ENCODE assay signal across 14 mouse cellular contexts in the genomic region with DNA sequence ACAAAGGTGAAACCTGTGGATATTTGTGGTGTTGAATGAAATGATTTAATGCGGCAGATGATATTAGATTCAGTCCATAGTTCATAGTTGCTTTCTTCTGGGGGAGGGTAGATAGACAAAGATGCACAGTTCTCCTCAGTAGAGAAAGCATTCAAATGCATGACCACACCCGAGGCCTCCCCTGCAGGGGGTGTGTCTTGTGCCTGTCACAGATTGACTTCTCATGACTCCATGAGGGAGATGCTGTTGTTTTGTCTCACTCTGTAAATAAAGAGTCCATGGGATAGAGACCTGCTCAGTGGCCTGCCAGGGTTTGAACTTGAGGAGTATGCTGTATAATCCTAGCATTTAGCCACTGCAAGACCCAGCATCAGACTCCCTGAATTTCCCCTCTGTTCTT.
"Had no signal": no experiment of that assay in that cellular context is flagged by ENCODE, and none has a peak within 500 bp of the region (broad histone marks: within the 10 kb centered on the region; RNA-seq: fewer than 3 reads in every experiment).

No protein-coding gene starts in this region.

- DNase-seq: kidney, adult 8-10 months; kidney, postnatal 36 days; layer of hippocampus, adult 9-11 months; liver; liver, postnatal 0 days; lung, postnatal 14 days had no signal

- H3K9ac ChIP-seq: limb, embryonic 12.5 days; liver, postnatal 0 days; lung, embryonic 15.5 days; midbrain, embryonic 13.5 days; neural tube, embryonic 12.5 days had no signal

- H3K9me3 ChIP-seq: limb, embryonic 12.5 days; lung, embryonic 15.5 days; megakaryocyte, embryonic 14.5 days; midbrain, embryonic 13.5 days; neural tube, embryonic 12.5 days had no signal

- H3K4me2 ChIP-seq: limb, embryonic 12.5 days; lung, embryonic 15.5 days; midbrain, embryonic 13.5 days; neural tube, embryonic 12.5 days had no signal

- H3K27me3 ChIP-seq: limb, embryonic 12.5 days; lung, embryonic 15.5 days; megakaryocyte, embryonic 14.5 days; midbrain, embryonic 13.5 days; neural tube, embryonic 12.5 days had no signal

- H3K4me3 ChIP-seq: limb, embryonic 12.5 days; lung, embryonic 15.5 days; megakaryocyte, embryonic 14.5 days; midbrain, embryonic 13.5 days; neural tube, embryonic 12.5 days had no signal

- H3K36me3 ChIP-seq: limb, embryonic 12.5 days; lung, embryonic 15.5 days; midbrain, embryonic 13.5 days; neural tube, embryonic 12.5 days had no signal

- H3K27ac ChIP-seq: kidney, postnatal 0 days; limb, embryonic 12.5 days; lung, embryonic 15.5 days; macrophage; midbrain, embryonic 13.5 days; neural tube, embryonic 12.5 days; stomach, postnatal 0 days had no signal

- H3K4me1 ChIP-seq: limb, embryonic 12.5 days; lung, embryonic 15.5 days; midbrain, embryonic 13.5 days; neural tube, embryonic 12.5 days had no signal

- ATAC-seq: liver, postnatal 0 days; midbrain, embryonic 13.5 days had no signal
